Mouse (Mus musculus): ENCODE results near the gene Itgb1bp1.

DNA sequence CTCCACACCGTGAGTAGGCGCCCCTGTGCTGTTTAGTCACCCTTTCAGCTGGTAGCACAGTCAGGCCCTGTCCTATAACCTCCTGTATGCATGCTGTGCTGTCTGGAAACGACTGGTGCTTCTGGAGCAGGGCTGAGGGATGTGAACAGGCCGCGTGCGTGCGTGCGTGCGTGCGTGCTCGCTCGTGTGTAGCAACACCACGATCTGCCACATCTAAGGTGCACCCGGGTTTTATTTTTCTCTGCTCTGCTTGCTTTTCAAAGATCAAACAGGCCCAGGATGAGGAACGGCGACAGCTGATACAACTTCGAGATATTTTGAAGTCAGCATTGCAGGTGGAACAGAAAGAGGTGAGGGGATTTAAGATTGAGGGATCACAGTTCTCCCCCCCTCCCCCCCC is 73.2 kb downstream of the Itgb1bp1 start:
- no peak for TF ChIP-seq POLR2A (IDR thresholded peaks at IDR 0.05; ENCODE audit: extremely low read depth, insufficient read depth, low read length)
- TF ChIP-seq CTCF (IDR thresholded peaks at IDR 0.05; ENCODE audit: extremely low read depth, insufficient read depth, low read length), result no peak
